Mouse (Mus musculus) bone marrow, adult 2 months (tissue): ENCODE data around the gene B3gnt2. TPM values are rescaled to one million over a fixed set of nuclear protein-coding genes. Genes with fewer than 3 reads are reported as not detected.

Experiments used
- H3K27ac ChIP-seq: fragments of 200-500 bp; 2 replicates; pipeline ENCODE4 v1.5.1; 2012; ENCODE audit warnings: low read depth, mild to moderate bottlenecking, control low read depth, inconsistent platforms, low read length; ENCODE audit not compliant: control insufficient read depth, poor library complexity, insufficient read depth
- H3K4me1 ChIP-seq: fragments of 200-500 bp; 2 replicates; pipeline ENCODE4 v1.6.1; 2011; ENCODE audit warnings: low read length; ENCODE audit not compliant: control insufficient read depth, insufficient read depth
- H3K4me3 ChIP-seq: fragments of 200-500 bp; replicated peaks from 2 replicates; pipeline ENCODE3; 2011; ENCODE audit warnings: mild to moderate bottlenecking, low read depth, low read length, control low read depth; ENCODE audit not compliant: control insufficient read depth
- CTCF ChIP-seq: fragments of 200-500 bp; IDR thresholded peaks from 2 replicates; pipeline ENCODE4 v1.5.1; 2011; ENCODE audit warnings: low read length, control low read depth; ENCODE audit not compliant: control insufficient read depth, insufficient read depth
- POLR2A ChIP-seq: fragments of 200-500 bp; IDR thresholded peaks from 2 replicates; pipeline ENCODE4 v1.6.1; 2011; ENCODE audit warnings: low read depth, mild to moderate bottlenecking, control low read depth, low read length, borderline replicate concordance; ENCODE audit not compliant: control insufficient read depth
- WGBS: fragments of 180-500 bp; shearing (Covaris S2); methylation state at CpG from one replicate; pipeline ENCODE4 v1.1.7; 2018; 5-methylcytosine and 5-hydroxymethylcytosine counted together
- polyA plus RNA-seq: library from polyadenylated mRNA; stranded (reverse); fragments of >200 nt; gene quantifications from 2 replicates; pipeline ENCODE4 v1.2.4, GENCODE M21; 2011; ENCODE audit warnings: low replicate concordance; ENCODE audit not compliant: missing spikeins, insufficient read depth, insufficient read length

Gene B3gnt2
- polyA plus RNA-seq, 1 experiment, result 6.2 TPM

DNA sequence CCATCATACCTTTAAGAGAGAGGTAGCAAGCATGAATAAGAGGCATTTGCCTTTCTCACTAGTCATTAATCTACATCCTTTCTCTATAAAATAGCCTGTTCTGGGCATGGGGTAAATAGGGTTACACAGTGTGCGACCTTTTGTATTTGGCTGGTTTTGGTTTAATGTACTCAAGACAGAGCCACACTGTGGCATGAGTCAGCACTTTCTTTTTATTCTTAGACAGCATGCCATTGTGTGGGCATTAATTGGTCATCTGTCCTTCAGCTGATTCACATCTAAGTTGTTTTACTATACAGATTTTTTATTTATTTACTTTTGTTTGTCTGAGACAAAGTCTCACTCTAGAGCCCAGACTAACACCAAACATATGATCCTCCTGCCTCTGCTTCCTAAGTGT is 68.6 kb downstream of the B3gnt2 start:
- Histone ChIP-seq H3K4me3 (no peak overlapping the region), H3K27ac (no peak overlapping the region), H3K4me1 (no peaks in the 10 kb centered on the region; the same call in 1 of the 2 replicates)
- no peak for TF ChIP-seq POLR2A
- TF ChIP-seq CTCF, result no peak
- 73% methylated on average over 1 of the region's 1 CpGs for WGBS

DNA sequence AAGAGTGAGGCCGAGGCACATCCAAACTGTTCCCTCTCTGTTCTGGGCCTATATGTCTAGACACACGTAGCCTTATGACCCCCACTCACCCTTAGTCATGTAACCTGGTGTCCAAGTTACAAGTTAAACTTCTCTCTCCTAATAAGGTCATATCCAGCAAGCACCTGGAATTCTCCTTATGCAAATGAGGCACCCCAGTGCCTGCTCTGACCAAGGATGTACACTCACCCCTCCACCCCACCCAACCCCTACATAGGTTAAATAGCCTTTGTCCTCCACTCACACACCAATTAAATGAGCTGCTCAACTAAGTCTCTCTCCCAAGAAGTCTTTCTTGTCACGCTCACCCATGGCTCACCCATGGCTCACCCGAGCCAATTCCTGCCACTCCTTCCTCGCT is 69.0 kb downstream of the B3gnt2 start:
- no peaks in the 10 kb centered on the region; the same call in 1 of the 2 replicates for H3K4me1 ChIP-seq
- TF ChIP-seq CTCF (no peak), POLR2A (no peak)

DNA sequence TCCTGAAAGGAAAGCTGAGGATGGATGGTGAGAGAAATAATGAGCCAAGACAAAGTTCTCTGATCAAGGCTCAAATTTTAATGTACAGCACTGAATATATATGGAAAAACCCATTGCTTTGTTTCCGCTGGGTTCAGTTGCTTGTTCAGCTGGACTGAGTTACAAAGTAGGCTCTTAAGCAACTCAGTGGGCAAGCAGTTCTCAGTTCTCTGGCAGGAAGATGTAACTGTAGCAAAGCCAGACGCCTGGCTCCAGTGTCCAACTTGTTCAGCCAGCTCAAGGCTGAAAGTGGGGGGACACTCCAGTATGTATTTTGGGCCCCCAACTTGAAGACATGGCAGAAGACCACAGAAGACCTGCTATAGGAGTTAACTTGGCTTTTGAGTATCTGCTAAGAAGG is 72.9 kb downstream of the B3gnt2 start:
- TF ChIP-seq POLR2A (no peak), CTCF (no peak)
- H3K27ac ChIP-seq, result no peak overlapping the region
- H3K4me3 ChIP-seq, result no peak overlapping the region
- WGBS, result 39% methylated on average over 2 of the region's 2 CpGs
- peaks cover 1% of the 10 kb centered on the region for H3K4me1 ChIP-seq

More for the DNA sequence above, 69.0 kb downstream of the B3gnt2 start:
- Histone ChIP-seq H3K4me3 (no peak overlapping the region), H3K27ac (no peak overlapping the region)
- WGBS, result 90% methylated on average over 5 of the region's 5 CpGs

DNA sequence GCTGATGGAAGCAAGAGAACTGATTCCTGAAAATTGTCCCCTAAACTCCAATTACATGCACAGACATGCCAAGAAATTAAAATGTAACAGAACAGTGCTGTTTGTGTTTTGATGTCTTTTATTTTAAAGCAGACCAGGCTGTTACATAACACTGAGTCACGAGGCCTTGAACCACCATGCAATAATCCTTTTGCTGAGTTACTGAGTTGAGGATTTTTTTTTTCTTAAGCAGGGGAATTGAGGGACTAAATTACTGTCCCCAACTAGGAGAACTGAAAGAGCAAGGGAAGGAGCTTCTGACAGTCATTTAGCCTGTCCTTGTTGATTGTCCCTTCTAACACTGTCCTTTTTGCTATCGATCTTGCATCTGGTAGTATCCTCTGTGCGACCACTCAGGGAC is 76.3 kb downstream of the B3gnt2 start:
- no peak overlapping the region for H3K27ac ChIP-seq
- TF ChIP-seq CTCF (no peak), POLR2A (no peak)
- WGBS, result 69% methylated on average over 3 of the region's 3 CpGs
- peaks cover 15% of the 10 kb centered on the region for H3K4me1 ChIP-seq
- H3K4me3 ChIP-seq, result no peak overlapping the region

DNA sequence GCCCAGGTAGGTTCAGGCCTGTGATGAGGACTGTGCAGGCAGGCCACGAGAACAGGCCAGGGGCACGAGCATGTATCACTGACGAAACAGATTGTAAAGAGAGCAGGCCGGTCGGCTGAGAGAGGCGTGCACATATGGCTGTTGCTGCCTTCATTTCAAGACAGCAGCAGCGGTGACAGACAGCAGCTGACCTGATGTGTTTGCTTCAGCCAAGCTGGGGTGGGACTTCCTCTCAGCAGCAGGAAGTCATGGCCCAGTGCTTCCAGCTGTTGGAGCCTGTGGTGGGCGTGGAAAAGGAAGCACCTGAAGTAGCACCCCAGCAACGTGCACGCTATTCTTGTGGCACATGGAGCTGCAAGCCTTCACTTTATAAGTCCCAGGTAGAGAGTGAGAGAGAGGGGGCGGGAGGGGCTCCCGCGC is 78.0 kb downstream of the B3gnt2 start:
- Histone ChIP-seq H3K4me3 (peak overlapping the region; percentile 7), H3K4me1 (peaks cover 15% of the 10 kb centered on the region), H3K27ac (peak overlapping the region; percentile 80)
- 37% methylated on average over 13 of the region's 13 CpGs for WGBS
- TF ChIP-seq CTCF (no peak), POLR2A (peak; percentile 47; the same call in 1 of the 2 replicates)

- Histone ChIP-seq H3K4me1 (peaks cover 15% of the 10 kb centered on the region), H3K27ac (peak overlapping the region; percentile 39; the same call in 1 of the 2 replicates), H3K4me3 (no peak overlapping the region)
- TF ChIP-seq POLR2A (no peak), CTCF (no peak)
These were observed 79.6 kb downstream of the B3gnt2 start for GRCm38 (mm10) chr11:22781190-22781589.

DNA sequence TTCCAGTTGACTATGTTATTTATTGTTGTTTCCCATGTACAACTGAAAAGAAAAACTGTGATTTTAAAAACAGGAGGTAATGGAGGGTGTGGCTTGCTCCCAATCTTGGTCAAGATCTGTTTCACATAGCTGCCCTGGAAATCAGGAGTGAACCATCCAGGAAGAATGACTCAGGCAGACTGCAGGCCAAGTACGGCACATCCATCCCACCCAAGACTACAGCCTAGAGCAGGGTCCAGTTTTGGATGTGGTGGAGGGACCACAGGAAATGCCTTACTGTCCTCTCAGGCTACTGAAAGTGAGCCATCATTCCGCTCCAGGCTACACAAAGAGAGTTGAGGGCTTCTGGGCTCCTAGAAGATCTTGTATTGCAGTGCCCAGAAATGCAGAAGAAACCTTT is 80.0 kb downstream of the B3gnt2 start:
- WGBS, result 66% methylated on average over 2 of the region's 2 CpGs
- TF ChIP-seq CTCF (no peak), POLR2A (no peak)
- Histone ChIP-seq H3K4me3 (no peak overlapping the region), H3K4me1 (peaks cover 14% of the 10 kb centered on the region), H3K27ac (peak overlapping the region; percentile 39; the same call in 1 of the 2 replicates)

DNA sequence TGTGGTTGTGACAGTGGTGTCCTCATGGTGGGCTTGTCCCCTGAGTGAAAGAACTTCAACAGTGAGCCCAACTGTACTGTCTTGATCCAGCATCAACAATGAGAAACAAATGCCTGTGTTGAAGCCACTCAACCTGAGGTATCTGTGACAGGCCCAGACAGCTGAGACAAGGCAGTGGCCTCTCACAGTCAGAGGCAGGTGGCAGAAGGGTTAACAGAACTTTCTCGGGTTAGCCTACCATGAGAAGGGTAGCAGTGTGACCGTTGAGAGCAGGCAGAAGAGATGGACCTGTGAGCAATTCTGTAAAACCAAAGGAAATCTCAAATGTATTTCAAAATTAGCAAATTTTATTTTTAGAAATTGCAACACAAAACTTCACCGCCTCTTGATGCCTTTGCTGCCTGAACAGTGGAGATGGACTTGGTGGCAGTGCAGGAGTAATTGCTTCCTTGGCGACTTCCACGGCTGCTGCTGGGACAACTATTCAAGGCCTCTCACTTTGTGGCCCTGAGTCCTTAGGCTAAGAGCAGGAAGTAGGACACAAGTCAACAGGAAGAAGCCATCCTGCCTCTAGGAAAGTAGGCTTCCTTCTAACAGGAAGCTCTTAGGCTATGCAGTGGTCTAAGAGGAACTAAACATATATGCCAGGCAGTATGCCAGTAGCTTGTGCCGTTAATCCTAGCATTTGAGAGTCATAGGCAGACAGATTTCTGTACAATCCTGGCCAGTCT is 80.8 kb downstream of the B3gnt2 start:
- peak overlapping the region; percentile 7 for H3K4me3 ChIP-seq
- peak overlapping the region; percentile 86 for H3K27ac ChIP-seq
- TF ChIP-seq POLR2A (no peak), CTCF (no peak)
- H3K4me1 ChIP-seq, result peaks cover 14% of the 10 kb centered on the region
- WGBS, result 7% methylated on average over 6 of the region's 6 CpGs

DNA sequence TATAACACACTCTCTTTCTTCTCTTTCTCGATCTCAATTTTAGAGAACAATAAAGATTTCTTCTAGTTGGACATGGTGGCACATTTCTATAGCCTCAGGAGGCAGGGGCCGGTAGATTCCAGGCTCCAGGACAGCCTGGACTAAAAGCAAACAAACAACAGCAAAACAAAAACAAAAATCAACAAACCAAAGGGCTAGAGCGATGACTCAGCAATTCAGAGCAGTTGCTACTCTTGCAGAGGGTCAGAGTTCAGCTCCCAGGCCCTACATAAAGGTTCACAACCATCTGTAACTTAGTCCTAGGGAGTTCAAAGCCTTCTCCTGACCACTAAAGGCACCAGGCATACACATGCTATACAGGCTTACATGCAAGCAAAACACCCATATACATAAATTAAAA is 82.2 kb downstream of the B3gnt2 start:
- TF ChIP-seq POLR2A (no peak), CTCF (no peak)
- 81% methylated on average over 3 of the region's 3 CpGs for WGBS
- Histone ChIP-seq H3K4me1 (peaks cover 14% of the 10 kb centered on the region), H3K27ac (no peak overlapping the region), H3K4me3 (no peak overlapping the region)
